Mouse (Mus musculus): ENCODE results near the gene Itfg2.

DNA sequence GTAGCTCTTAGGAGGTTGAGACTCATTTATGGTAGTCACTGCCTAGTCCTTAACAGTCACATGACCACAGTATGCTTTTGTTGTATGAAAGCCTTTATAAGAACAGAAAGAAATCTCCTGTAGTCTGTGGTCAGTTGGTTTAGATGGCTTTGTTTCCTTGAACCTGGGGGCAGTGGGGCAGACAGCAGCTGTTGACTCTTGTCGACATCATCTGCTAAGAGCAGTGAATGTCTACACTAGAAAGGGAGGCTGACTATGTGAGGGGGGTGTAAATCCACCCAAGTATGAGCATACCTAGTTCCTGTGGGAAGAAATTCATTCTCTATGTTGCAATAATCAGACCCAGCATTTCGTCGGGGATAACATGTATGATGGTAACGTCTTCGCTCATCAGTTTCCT is 22.3 kb upstream of the Itfg2 start:
- TF ChIP-seq POLR2A (IDR thresholded peaks at IDR 0.05; ENCODE audit: borderline replicate concordance, control insufficient read depth, low read depth, low read length) (no peak), CTCF (IDR thresholded peaks at IDR 0.05; ENCODE audit: control insufficient read depth, insufficient read depth, low read length) (no peak)
